Mouse (Mus musculus) lung, embryonic 15.5 days (tissue): ENCODE measurements around the gene Tram2. TPM values are rescaled to one million over a fixed set of nuclear protein-coding genes. Genes with fewer than 3 reads are reported as not detected.

ENCODE experiments used
- ATAC-seq: fragments of 200-750 bp; cut with Nextera tagmentation; 2 replicates; pipeline ENCODE4 v1.8.0; 2017; ENCODE audit warnings: moderate number of reproducible peaks, borderline replicate concordance; ENCODE audit not compliant: low FRiP score, low TSS enrichment; ENCODE audit errors: extremely low read depth
- H3K27ac ChIP-seq: fragments of 300-500 bp; sonication (generic); 2 replicates; pipeline ENCODE4 v1.5.1; 2015; ENCODE audit warnings: moderate library complexity, mild to moderate bottlenecking, inconsistent platforms
- H3K27me3 ChIP-seq: fragments of 300-500 bp; sonication (generic); 2 replicates; pipeline ENCODE4 v1.6.1; 2015; ENCODE audit warnings: inconsistent platforms
- H3K36me3 ChIP-seq: fragments of 300-500 bp; sonication (generic); 2 replicates; pipeline ENCODE4 v1.6.1; 2015; ENCODE audit warnings: inconsistent platforms
- H3K4me1 ChIP-seq: fragments of 300-500 bp; sonication (generic); 2 replicates; pipeline ENCODE4 v1.6.1; 2015; ENCODE audit warnings: inconsistent platforms
- H3K4me2 ChIP-seq: fragments of 300-500 bp; sonication (generic); 2 replicates; pipeline ENCODE4 v1.6.1; 2015; ENCODE audit warnings: inconsistent platforms, mild to moderate bottlenecking, moderate library complexity
- H3K4me3 ChIP-seq: fragments of 300-500 bp; sonication (generic); 2 replicates; pipeline ENCODE4 v1.5.1; 2015; ENCODE audit warnings: mild to moderate bottlenecking, inconsistent platforms
- H3K9ac ChIP-seq: fragments of 300-500 bp; sonication (generic); 2 replicates; pipeline ENCODE4 v1.6.1; 2015; ENCODE audit warnings: inconsistent platforms
- H3K9me3 ChIP-seq: fragments of 300-500 bp; sonication (generic); 2 replicates; pipeline ENCODE4 v1.6.1; 2016; ENCODE audit warnings: inconsistent platforms
- WGBS: fragments of 180-500 bp; shearing (Covaris S2); methylation state at CpG from one replicate; pipeline ENCODE4 v1.1.7; 2015; 5-methylcytosine and 5-hydroxymethylcytosine counted together
- polyA plus RNA-seq: library from polyadenylated mRNA; unstranded; fragments of >200 nt; fragmentation: Nextera tagmentation; extraction: Ambion mirVana; gene quantifications from 2 replicates; pipeline ENCODE4 v1.2.1, GENCODE M21; 2015

Tram2 gene
- 7.3 and 8.0 TPM in 2 replicates for polyA plus RNA-seq

- under 1% methylated on average over 33 of the region's 52 CpGs for WGBS
- peak within 1 kb of the TSS; percentile 80 for H3K9ac ChIP-seq
- ATAC-seq = peak; percentile 93
Measured at GRCm38 (mm10) chr1:21079217-21079773, at the start of gene Tram2. Gene Tram2, minus strand, starts transcription at chr1:21079229.

GRCm38 (mm10) chr1:21124713-21125336, 45.8 kb upstream of the Tram2 start:
- no peak overlapping the region for H3K4me2 ChIP-seq
- WGBS = 61% methylated on average over 14 of the region's 14 CpGs
- ATAC-seq = no peak
- H3K4me3 ChIP-seq = no peak overlapping the region
- H3K9me3 ChIP-seq = no peaks in the 10 kb centered on the region
- no peaks in the 10 kb centered on the region for H3K36me3 ChIP-seq
- H3K9ac ChIP-seq = no peak overlapping the region
- H3K4me1 ChIP-seq = no peaks in the 10 kb centered on the region
- H3K27ac ChIP-seq = no peak overlapping the region
- no peaks in the 10 kb centered on the region for H3K27me3 ChIP-seq

More at GRCm38 (mm10) chr1:21079217-21079773, at the start of gene Tram2:
- Histone ChIP-seq H3K36me3 (no peaks in the 10 kb centered on the region), H3K27ac (peak within 1 kb of the TSS; percentile 96), H3K27me3 (no peaks in the 10 kb centered on the region), H3K4me3 (peak within 1 kb of the TSS; percentile 77), H3K4me2 (peak within 1 kb of the TSS; percentile 63), H3K9me3 (no peaks in the 10 kb centered on the region), H3K4me1 (peaks cover 40% of the 10 kb centered on the region)

GRCm38 (mm10) chr1:21103784-21104183, 24.8 kb upstream of the Tram2 start:
- H3K36me3 ChIP-seq = no peaks in the 10 kb centered on the region
- WGBS = 82% methylated on average over 4 of the region's 4 CpGs
- H3K4me2 ChIP-seq = no peak overlapping the region
- no peaks in the 10 kb centered on the region for H3K9me3 ChIP-seq
- H3K4me3 ChIP-seq = no peak overlapping the region
- no peak overlapping the region for H3K9ac ChIP-seq
- no peaks in the 10 kb centered on the region for H3K27me3 ChIP-seq
- ATAC-seq = no peak
- H3K27ac ChIP-seq = no peak overlapping the region
- H3K4me1 ChIP-seq = no peaks in the 10 kb centered on the region

GRCm38 (mm10) chr1:21101221-21102006, 22.4 kb upstream of the Tram2 start:
- WGBS = 36% methylated on average over 15 of the region's 15 CpGs
- H3K4me3 ChIP-seq = no peak overlapping the region

GRCm38 (mm10) chr1:21100726-21101125, 21.7 kb upstream of the Tram2 start:
- H3K9ac ChIP-seq = no peak overlapping the region
- H3K4me2 ChIP-seq = no peak overlapping the region
- no peaks in the 10 kb centered on the region for H3K36me3 ChIP-seq
- H3K27me3 ChIP-seq = no peaks in the 10 kb centered on the region
- no peaks in the 10 kb centered on the region for H3K9me3 ChIP-seq
- H3K4me3 ChIP-seq = no peak overlapping the region
- no peaks in the 10 kb centered on the region for H3K4me1 ChIP-seq
- WGBS = 70% methylated on average over 4 of the region's 4 CpGs
- no peak for ATAC-seq
- H3K27ac ChIP-seq = no peak overlapping the region

More at GRCm38 (mm10) chr1:21101221-21102006, 22.4 kb upstream of the Tram2 start:
- Histone ChIP-seq H3K4me2 (no peak overlapping the region), H3K36me3 (no peaks in the 10 kb centered on the region), H3K27me3 (no peaks in the 10 kb centered on the region), H3K4me1 (no peaks in the 10 kb centered on the region), H3K27ac (no peak overlapping the region), H3K9me3 (no peaks in the 10 kb centered on the region), H3K9ac (no peak overlapping the region)
- no peak for ATAC-seq

DNA sequence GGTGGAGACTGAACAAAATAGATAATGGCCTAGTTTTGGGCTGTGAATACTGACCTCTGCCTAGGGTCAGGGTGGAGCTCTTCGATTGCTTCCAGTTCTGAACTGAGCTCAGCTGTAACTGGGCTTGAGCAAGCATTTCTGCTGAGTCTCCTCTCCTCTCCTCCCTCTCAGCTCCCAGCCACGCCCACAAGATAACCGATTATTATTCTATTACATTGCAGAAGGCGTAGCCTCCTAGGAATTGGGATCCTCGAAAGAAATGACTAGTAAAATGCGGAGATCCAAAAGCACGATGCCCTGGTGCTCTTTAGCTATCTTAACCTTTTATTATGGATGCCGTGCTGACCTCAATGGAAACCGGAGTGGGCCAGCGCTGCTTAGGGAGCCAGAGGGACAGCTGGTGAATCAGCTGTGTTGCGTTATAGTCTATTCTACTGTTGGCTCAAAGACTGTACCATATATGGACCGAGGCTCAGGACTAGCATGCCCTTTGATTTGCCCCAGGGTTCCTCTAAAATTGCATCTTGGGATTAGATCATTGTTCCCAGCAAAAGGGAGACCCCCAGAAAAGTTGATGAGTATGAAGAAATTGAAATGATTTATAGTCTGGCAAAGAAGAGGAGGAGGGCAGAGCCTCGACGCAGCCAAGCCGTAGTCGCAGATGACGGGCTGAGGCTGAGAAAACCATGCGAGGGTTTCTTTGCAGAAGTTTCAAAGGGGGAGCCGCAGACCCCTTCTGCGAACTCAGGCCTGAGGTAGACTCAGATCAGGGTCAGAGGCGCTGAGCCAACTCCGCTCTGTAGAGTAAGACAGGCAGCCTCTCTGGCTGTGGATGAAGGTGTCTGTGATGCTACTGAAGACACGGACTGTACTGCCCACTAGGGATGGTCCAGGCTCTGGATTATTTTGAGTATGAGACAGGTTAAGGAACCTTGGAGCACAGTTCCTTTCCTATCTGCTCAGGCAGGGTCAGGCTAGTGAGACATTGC, 18.3 kb upstream of the Tram2 start:
- Histone ChIP-seq H3K9ac (no peak overlapping the region), H3K4me1 (no peaks in the 10 kb centered on the region), H3K4me3 (no peak overlapping the region), H3K9me3 (no peaks in the 10 kb centered on the region), H3K27ac (no peak overlapping the region), H3K4me2 (no peak overlapping the region), H3K36me3 (no peaks in the 10 kb centered on the region), H3K27me3 (no peaks in the 10 kb centered on the region)
- ATAC-seq = no peak
- WGBS = 71% methylated on average over 23 of the region's 23 CpGs

DNA sequence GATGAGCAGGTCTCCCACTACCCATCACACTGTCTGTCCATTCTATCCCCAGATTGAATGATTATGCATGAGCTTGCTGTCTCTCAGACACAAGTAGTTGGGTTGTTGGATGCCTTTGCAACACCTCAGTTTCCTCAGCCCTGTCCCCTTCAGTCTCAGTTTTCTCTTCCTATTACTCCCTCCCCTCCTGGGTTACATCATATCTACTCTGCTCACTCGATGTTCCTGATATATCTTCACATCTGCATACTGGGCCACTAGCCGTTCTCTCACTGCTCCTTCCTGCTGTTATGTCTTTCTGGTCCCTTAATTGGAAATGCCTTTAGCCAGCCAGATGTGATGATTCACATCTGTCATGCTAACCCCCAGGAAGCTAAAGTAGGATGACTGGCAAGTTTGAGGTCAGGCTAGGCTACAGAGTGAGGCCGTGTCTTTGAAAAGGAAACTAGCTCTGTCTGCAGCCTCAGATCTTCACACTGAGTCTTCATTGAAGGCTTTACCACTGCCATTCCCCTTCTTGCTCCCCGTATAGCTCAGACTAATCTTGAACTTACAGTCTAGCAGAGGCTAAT, 15.7 kb upstream of the Tram2 start:
- Histone ChIP-seq H3K36me3 (no peaks in the 10 kb centered on the region), H3K4me2 (no peak overlapping the region), H3K27ac (no peak overlapping the region), H3K4me3 (no peak overlapping the region), H3K4me1 (peaks cover 7% of the 10 kb centered on the region), H3K27me3 (no peaks in the 10 kb centered on the region), H3K9me3 (no peaks in the 10 kb centered on the region), H3K9ac (no peak overlapping the region)
- WGBS = 54% methylated on average over 4 of the region's 4 CpGs
- ATAC-seq = no peak

GRCm38 (mm10) chr1:21089661-21090117, 10.7 kb upstream of the Tram2 start:
- peak; percentile 65 for ATAC-seq
- no peaks in the 10 kb centered on the region for H3K36me3 ChIP-seq
- no peak overlapping the region for H3K4me3 ChIP-seq
- H3K27ac ChIP-seq = peak overlapping the region; percentile 60
- no peaks in the 10 kb centered on the region for H3K9me3 ChIP-seq
- H3K4me2 ChIP-seq = no peak overlapping the region
- peaks cover 7% of the 10 kb centered on the region for H3K4me1 ChIP-seq
- H3K27me3 ChIP-seq = no peaks in the 10 kb centered on the region
- WGBS = 27% methylated on average over 6 of the region's 6 CpGs
- H3K9ac ChIP-seq = no peak overlapping the region

GRCm38 (mm10) chr1:21086291-21086690, 7.3 kb upstream of the Tram2 start:
- 77% methylated on average over 5 of the region's 5 CpGs for WGBS
- no peak for ATAC-seq
- H3K36me3 ChIP-seq = no peaks in the 10 kb centered on the region
- H3K4me1 ChIP-seq = peaks cover 7% of the 10 kb centered on the region
- H3K4me2 ChIP-seq = no peak overlapping the region
- no peak overlapping the region for H3K27ac ChIP-seq
- no peaks in the 10 kb centered on the region for H3K9me3 ChIP-seq
- H3K9ac ChIP-seq = no peak overlapping the region
- no peaks in the 10 kb centered on the region for H3K27me3 ChIP-seq
- no peak overlapping the region for H3K4me3 ChIP-seq

DNA sequence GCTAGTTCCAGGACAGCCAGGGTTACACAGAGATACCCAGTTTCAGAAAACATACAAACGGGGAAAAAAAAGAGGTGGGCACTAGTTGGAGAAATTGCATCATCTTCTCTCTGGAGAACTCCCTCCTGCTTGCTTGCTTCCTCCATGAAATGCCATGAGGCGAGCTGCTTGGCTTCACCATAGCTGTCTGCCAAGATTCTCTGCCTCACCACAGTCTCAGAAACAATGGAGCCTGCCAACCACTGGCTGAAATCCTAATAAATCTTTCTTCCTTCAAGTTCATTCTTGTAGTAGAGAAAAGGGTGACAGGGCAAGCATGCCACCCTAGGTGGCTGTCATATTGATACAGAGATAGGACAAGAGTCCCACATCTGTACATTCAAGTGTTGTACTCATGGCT, 5.6 kb upstream of the Tram2 start:
- H3K27me3 ChIP-seq = no peaks in the 10 kb centered on the region
- H3K36me3 ChIP-seq = no peaks in the 10 kb centered on the region
- H3K4me2 ChIP-seq = no peak overlapping the region
- H3K4me1 ChIP-seq = no peaks in the 10 kb centered on the region; the same call in 1 of the 2 replicates
- no peaks in the 10 kb centered on the region for H3K9me3 ChIP-seq
- H3K27ac ChIP-seq = no peak overlapping the region
- WGBS = 74% methylated on average over 2 of the region's 2 CpGs
- no peak overlapping the region for H3K4me3 ChIP-seq
- ATAC-seq = no peak
- H3K9ac ChIP-seq = no peak overlapping the region

DNA sequence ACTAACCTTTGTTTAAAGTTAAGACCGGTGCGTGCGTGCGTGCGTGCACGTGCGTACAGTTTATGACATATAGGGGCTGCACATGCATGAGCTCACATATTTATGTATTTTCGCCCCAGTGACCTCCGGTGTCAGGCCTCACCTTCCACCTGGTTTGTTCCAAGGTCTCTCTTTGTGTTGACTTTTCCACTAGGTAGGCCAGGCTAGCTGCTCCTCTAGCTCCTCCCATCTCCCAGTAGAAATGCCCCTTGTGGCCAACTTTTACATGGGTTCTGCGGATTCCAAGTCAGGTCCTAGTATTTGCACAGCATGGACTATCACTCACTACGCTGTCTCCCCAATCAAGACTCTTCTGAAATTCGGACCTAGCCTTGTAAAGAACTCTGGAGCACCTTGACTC, 1.3 kb upstream of the Tram2 start:
- Histone ChIP-seq H3K36me3 (no peaks in the 10 kb centered on the region), H3K27me3 (no peaks in the 10 kb centered on the region), H3K4me3 (no peak overlapping the region), H3K4me1 (peaks cover 30% of the 10 kb centered on the region), H3K9ac (no peak overlapping the region), H3K4me2 (no peak overlapping the region), H3K9me3 (no peaks in the 10 kb centered on the region), H3K27ac (no peak overlapping the region)
- WGBS = 86% methylated on average over 12 of the region's 12 CpGs
- ATAC-seq = no peak
